Mouse (Mus musculus) kidney, adult 11 months (tissue): ENCODE measurements around the gene Mob3b.

Source experiments
- DNase-seq: peaks from one replicate; pipeline ENCODE4 v3.0.0; 2022

The Mob3b gene

GRCm38 (mm10) chr4:35003550-35004326, 153.5 kb downstream of the Mob3b start:
- DNase-seq = no peak

GRCm38 (mm10) chr4:34996616-34997015, 160.7 kb downstream of the Mob3b start:
- DNase-seq = no peak

- no peak for DNase-seq
Measured at GRCm38 (mm10) chr4:34993639-34993975, 163.7 kb downstream of the Mob3b start.

- DNase-seq = no peak
Measured at GRCm38 (mm10) chr4:34992866-34993638, 164.2 kb downstream of the Mob3b start.

- no peak for DNase-seq
Measured at GRCm38 (mm10) chr4:34991891-34992865, 165.1 kb downstream of the Mob3b start.

GRCm38 (mm10) chr4:34991116-34991515, 166.2 kb downstream of the Mob3b start:
- DNase-seq = peak; percentile 92

- DNase-seq = peak; percentile 44
Measured at GRCm38 (mm10) chr4:34990659-34991058, 166.6 kb downstream of the Mob3b start.

- no peak for DNase-seq
Measured at GRCm38 (mm10) chr4:34987568-34987967, 169.7 kb downstream of the Mob3b start.

GRCm38 (mm10) chr4:34987109-34987508, 170.2 kb downstream of the Mob3b start:
- DNase-seq = no peak

- no peak for DNase-seq
Measured at GRCm38 (mm10) chr4:34986647-34987046, 170.6 kb downstream of the Mob3b start.

GRCm38 (mm10) chr4:34984377-34984776, 172.9 kb downstream of the Mob3b start:
- DNase-seq = no peak

GRCm38 (mm10) chr4:34983511-34983910, 173.8 kb downstream of the Mob3b start:
- no peak for DNase-seq

- DNase-seq = no peak
Measured at GRCm38 (mm10) chr4:34981301-34982172, 175.7 kb downstream of the Mob3b start.

- no peak for DNase-seq
Measured at GRCm38 (mm10) chr4:34980461-34981039, 176.7 kb downstream of the Mob3b start.

GRCm38 (mm10) chr4:34976916-34977702, 180.2 kb downstream of the Mob3b start:
- no peak for DNase-seq

GRCm38 (mm10) chr4:34976331-34976778, 180.9 kb downstream of the Mob3b start:
- DNase-seq = no peak

- DNase-seq = no peak
Measured at GRCm38 (mm10) chr4:34974795-34975194, 182.5 kb downstream of the Mob3b start.

- no peak for DNase-seq
Measured at GRCm38 (mm10) chr4:34967541-34967940, 189.7 kb downstream of the Mob3b start.

- no peak for DNase-seq
Measured at GRCm38 (mm10) chr4:34966336-34966957, 190.8 kb downstream of the Mob3b start.

GRCm38 (mm10) chr4:34964906-34965305, 192.4 kb downstream of the Mob3b start:
- no peak for DNase-seq
